Mouse (Mus musculus) liver, embryonic 14.5 days (tissue): ENCODE results near the gene Inha. TPM values are rescaled to one million over a fixed set of nuclear protein-coding genes. Genes with fewer than 3 reads are reported as not detected.

ENCODE experiments used
- ATAC-seq: fragments of 200-750 bp; cut with Nextera tagmentation; 2 replicates; pipeline ENCODE4 v1.8.0; 2017; ENCODE audit warnings: moderate number of reproducible peaks, mild to moderate bottlenecking, moderate library complexity; ENCODE audit not compliant: insufficient read depth
- DNase-seq, 3 experiments: peaks; one replicate each; pipeline ENCODE4 v3.0.0-alpha.2; 2012 to 2013; ENCODE audit warnings: low read depth in 3 of 3, low spot score in 3 of 3
- H3K27ac ChIP-seq: fragments of 300-500 bp; sonication (generic); 2 replicates; pipeline ENCODE4 v1.5.1; 2014; ENCODE audit warnings: moderate library complexity, mild to moderate bottlenecking, control low read depth, inconsistent platforms
- H3K27me3 ChIP-seq: fragments of 300-500 bp; sonication (generic); 2 replicates; pipeline ENCODE4 v1.6.1; 2014; ENCODE audit warnings: mild to moderate bottlenecking, low read length, moderate library complexity; ENCODE audit not compliant: control insufficient read depth, insufficient read depth
- H3K36me3 ChIP-seq: fragments of 300-500 bp; sonication (generic); replicated peaks from 2 replicates; pipeline ENCODE4 v1.6.1; 2014; ENCODE audit warnings: low read depth; ENCODE audit not compliant: control insufficient read depth, insufficient read depth
- H3K4me1 ChIP-seq, 2 experiments: fragments of 200-500 bp in 1 of 2; fragments of 300-500 bp in 1 of 2; sonication (generic) in 1 of 2; replicated peaks; 2 replicates each; pipeline ENCODE4 v1.6.1; 2012 to 2014; ENCODE audit warnings: antibody characterized with exemption in 1 of 2, inconsistent platforms in 1 of 2, low read length in 1 of 2; ENCODE audit not compliant: control insufficient read depth in 2 of 2, insufficient read depth in 2 of 2
- H3K4me2 ChIP-seq: fragments of 300-500 bp; sonication (generic); 2 replicates; pipeline ENCODE4 v1.6.1; 2014; ENCODE audit warnings: low read depth, mild to moderate bottlenecking, control low read depth, moderate library complexity
- H3K4me3 ChIP-seq, 2 experiments: fragments of 200-500 bp in 1 of 2; fragments of 300-500 bp in 1 of 2; sonication (generic) in 1 of 2; 2 replicates each; pipeline ENCODE4 v1.5.1; 2012 to 2014; ENCODE audit warnings: low read depth in 2 of 2, low read length in 2 of 2, mild to moderate bottlenecking in 2 of 2, control low read depth in 1 of 2, inconsistent platforms in 1 of 2, moderate library complexity in 1 of 2; ENCODE audit not compliant: insufficient read depth in 1 of 2
- H3K9ac ChIP-seq: fragments of 300-500 bp; sonication (generic); replicated peaks from 2 replicates; pipeline ENCODE4 v1.6.1; 2014; ENCODE audit warnings: mild to moderate bottlenecking, control low read depth, moderate library complexity
- H3K9me3 ChIP-seq: fragments of 300-500 bp; sonication (generic); 2 replicates; pipeline ENCODE4 v1.6.1; 2016; ENCODE audit warnings: low read length, mixed read lengths; ENCODE audit not compliant: control insufficient read depth
- CTCF ChIP-seq: IDR thresholded peaks from 2 replicates; pipeline ENCODE4 v1.5.1; 2016; ENCODE audit warnings: antibody characterized with exemption, low read depth, control low read depth
- EP300 ChIP-seq: IDR thresholded peaks from 2 replicates; pipeline ENCODE4 v1.6.1; 2016; ENCODE audit warnings: antibody characterized with exemption, low read depth
- WGBS: fragments of 180-500 bp; shearing (Covaris S2); extraction: QIAGEN DNeasy Blood & Tissue Kit; methylation state at CpG from one replicate; pipeline ENCODE4 v1.1.7; 2014; ENCODE audit not compliant: insufficient replicate concordance; 5-methylcytosine and 5-hydroxymethylcytosine counted together
- polyA plus RNA-seq, 2 experiments: library from polyadenylated mRNA; depleted of rRNA in 1 of 2; stranded (reverse) in 1 of 2; unstranded in 1 of 2; fragments of >200 nt; fragmentation: Nextera tagmentation in 1 of 2; extraction: Ambion mirVana in 1 of 2; gene quantifications; 2 replicates each; pipeline versions ENCODE4 v1.2.1 to v1.2.3; 2012 to 2014

The Inha gene
- polyA plus RNA-seq, 2 experiments: 0.17 to 1.3 TPM

- Histone ChIP-seq H3K36me3 (no peaks in the 10 kb centered on the region), H3K27ac (no peak overlapping the region), H3K4me2 (no peak overlapping the region), H3K27me3 (peaks cover 12% of the 10 kb centered on the region), H3K4me3 (no peak overlapping the region), H3K4me1 (no peaks in the 10 kb centered on the region), H3K9me3 (no peaks in the 10 kb centered on the region), H3K9ac (no peak overlapping the region)
- ATAC-seq (no peak), DNase-seq (no peak)
- TF ChIP-seq EP300 (no peak), CTCF (no peak)
- 71% methylated on average over 17 of the region's 17 CpGs for WGBS
Observed at GRCm38 (mm10) chr1:75548871-75549270, 42.0 kb downstream of the Inha start.

GRCm38 (mm10) chr1:75549289-75550279, 42.7 kb downstream of the Inha start:
- no peaks in the 10 kb centered on the region for H3K36me3 ChIP-seq
- WGBS: 60% methylated on average over 17 of the region's 17 CpGs
- no peaks in the 10 kb centered on the region for H3K9me3 ChIP-seq
- no peak overlapping the region for H3K4me2 ChIP-seq
- no peak overlapping the region for H3K27ac ChIP-seq
- DNase-seq (no peak), ATAC-seq (no peak)
- TF ChIP-seq CTCF (no peak), EP300 (no peak)
- H3K4me1 ChIP-seq: no peaks in the 10 kb centered on the region
- H3K9ac ChIP-seq: no peak overlapping the region
- H3K27me3 ChIP-seq: peaks cover 12% of the 10 kb centered on the region
- no peak overlapping the region for H3K4me3 ChIP-seq

- Histone ChIP-seq H3K9ac (no peak overlapping the region), H3K4me1 (no peaks in the 10 kb centered on the region), H3K4me2 (no peak overlapping the region), H3K27ac (no peak overlapping the region), H3K36me3 (no peaks in the 10 kb centered on the region), H3K9me3 (no peaks in the 10 kb centered on the region), H3K4me3 (no peak overlapping the region), H3K27me3 (peaks cover 12% of the 10 kb centered on the region)
- DNase-seq (no peak), ATAC-seq (no peak)
- TF ChIP-seq EP300 (no peak), CTCF (no peak)
- 70% methylated on average over 15 of the region's 15 CpGs for WGBS
Observed at GRCm38 (mm10) chr1:75550586-75550985, 43.7 kb downstream of the Inha start.

- TF ChIP-seq CTCF (no peak), EP300 (no peak)
- H3K4me3 ChIP-seq: no peak overlapping the region
- H3K27ac ChIP-seq: no peak overlapping the region
- H3K27me3 ChIP-seq: no peaks in the 10 kb centered on the region
- DNase-seq: no peak
- H3K9me3 ChIP-seq: no peaks in the 10 kb centered on the region
- H3K9ac ChIP-seq: no peak overlapping the region
- no peak for ATAC-seq
- WGBS: 53% methylated on average over 7 of the region's 7 CpGs
- no peak overlapping the region for H3K4me2 ChIP-seq
- no peaks in the 10 kb centered on the region for H3K4me1 ChIP-seq
- no peaks in the 10 kb centered on the region for H3K36me3 ChIP-seq
Observed at GRCm38 (mm10) chr1:75555680-75556079, 48.8 kb downstream of the Inha start.

GRCm38 (mm10) chr1:75556143-75556781, 49.4 kb downstream of the Inha start:
- 75% methylated on average over 9 of the region's 9 CpGs for WGBS
- no peaks in the 10 kb centered on the region for H3K4me1 ChIP-seq
- no peak overlapping the region for H3K4me3 ChIP-seq
- TF ChIP-seq EP300: no peak
- no peak for TF ChIP-seq CTCF
- ATAC-seq (no peak), DNase-seq (no peak)
- no peak overlapping the region for H3K9ac ChIP-seq
- no peak overlapping the region for H3K4me2 ChIP-seq
- no peaks in the 10 kb centered on the region for H3K36me3 ChIP-seq
- H3K27me3 ChIP-seq: no peaks in the 10 kb centered on the region
- no peaks in the 10 kb centered on the region for H3K9me3 ChIP-seq
- H3K27ac ChIP-seq: no peak overlapping the region
